Mouse (Mus musculus) CD4-positive helper T cell, adult 2 months (primary cell): ENCODE data around the gene Gtf2ird1.
A peak's percentile ranks its signal among the peaks of the same experiment; 100 is the strongest.
"Not testable (repeated sequence)": the region's sequence is repeated elsewhere in the genome, so short reads cannot be mapped to it uniquely, and the experiment has no call there.

ENCODE experiments used
- DNase-seq: peaks from one replicate; pipeline ENCODE4 v3.0.0-alpha.2; 2012; ENCODE audit warnings: low read depth, missing footprints, low spot score

Gtf2ird1 gene

GRCm38 (mm10) chr5:134345449-134345848 lies 111.1 kb downstream of the Gtf2ird1 start:
- peak; percentile 62 for DNase-seq

- no peak for DNase-seq
These were observed 112.4 kb downstream of the Gtf2ird1 start for GRCm38 (mm10) chr5:134344076-134344475.

- not testable (repeated sequence) for DNase-seq
These were observed 113.0 kb downstream of the Gtf2ird1 start for GRCm38 (mm10) chr5:134343530-134343929.

- peak; percentile 38 for DNase-seq
These were observed 113.9 kb downstream of the Gtf2ird1 start for GRCm38 (mm10) chr5:134342503-134343205.

GRCm38 (mm10) chr5:134341721-134342120 lies 114.8 kb downstream of the Gtf2ird1 start:
- no peak for DNase-seq

GRCm38 (mm10) chr5:134341321-134341720 lies 115.2 kb downstream of the Gtf2ird1 start:
- DNase-seq: peak; percentile 67

GRCm38 (mm10) chr5:134340101-134340522 lies 116.4 kb downstream of the Gtf2ird1 start:
- no peak for DNase-seq

GRCm38 (mm10) chr5:134337012-134337411 lies 119.5 kb downstream of the Gtf2ird1 start:
- DNase-seq: not testable (repeated sequence)

GRCm38 (mm10) chr5:134332743-134333142 lies 123.8 kb downstream of the Gtf2ird1 start:
- DNase-seq: peak; percentile 84

GRCm38 (mm10) chr5:134330082-134330481 lies 126.4 kb downstream of the Gtf2ird1 start:
- peak; percentile 81 for DNase-seq

GRCm38 (mm10) chr5:134329311-134329710 lies 127.2 kb downstream of the Gtf2ird1 start:
- no peak for DNase-seq

- no peak for DNase-seq
These were observed 128.0 kb downstream of the Gtf2ird1 start for GRCm38 (mm10) chr5:134328482-134329001.

GRCm38 (mm10) chr5:134325856-134326566 lies 130.5 kb downstream of the Gtf2ird1 start:
- peak; percentile 81 for DNase-seq

GRCm38 (mm10) chr5:134323869-134324268 lies 132.6 kb downstream of the Gtf2ird1 start:
- DNase-seq: peak; percentile 28

- DNase-seq: peak; percentile 71
These were observed 133.2 kb downstream of the Gtf2ird1 start for GRCm38 (mm10) chr5:134323311-134323710.

- no peak for DNase-seq
These were observed 134.2 kb downstream of the Gtf2ird1 start for GRCm38 (mm10) chr5:134322355-134322754.

GRCm38 (mm10) chr5:134321699-134322098 lies 134.8 kb downstream of the Gtf2ird1 start:
- no peak for DNase-seq

- no peak for DNase-seq
These were observed 137.6 kb downstream of the Gtf2ird1 start for GRCm38 (mm10) chr5:134318903-134319302.

- no peak for DNase-seq
These were observed 139.8 kb downstream of the Gtf2ird1 start for GRCm38 (mm10) chr5:134316721-134317120.

- peak; percentile 52 for DNase-seq
These were observed 140.7 kb downstream of the Gtf2ird1 start for GRCm38 (mm10) chr5:134315623-134316350.

GRCm38 (mm10) chr5:134314688-134315622 lies 141.6 kb downstream of the Gtf2ird1 start, which contains the start of gene Gtf2i:
TSS of gene Gtf2i (minus strand) at chr5:134314760.
- DNase-seq: peak; percentile 96
